Mouse (Mus musculus) T-cell, adult 2 months (primary cell): ENCODE results near the gene Tnni1.

Experiments
- DNase-seq: peaks from one replicate; pipeline ENCODE4 v3.0.0; 2022; ENCODE audit warnings: low spot score

The Tnni1 gene

DNA sequence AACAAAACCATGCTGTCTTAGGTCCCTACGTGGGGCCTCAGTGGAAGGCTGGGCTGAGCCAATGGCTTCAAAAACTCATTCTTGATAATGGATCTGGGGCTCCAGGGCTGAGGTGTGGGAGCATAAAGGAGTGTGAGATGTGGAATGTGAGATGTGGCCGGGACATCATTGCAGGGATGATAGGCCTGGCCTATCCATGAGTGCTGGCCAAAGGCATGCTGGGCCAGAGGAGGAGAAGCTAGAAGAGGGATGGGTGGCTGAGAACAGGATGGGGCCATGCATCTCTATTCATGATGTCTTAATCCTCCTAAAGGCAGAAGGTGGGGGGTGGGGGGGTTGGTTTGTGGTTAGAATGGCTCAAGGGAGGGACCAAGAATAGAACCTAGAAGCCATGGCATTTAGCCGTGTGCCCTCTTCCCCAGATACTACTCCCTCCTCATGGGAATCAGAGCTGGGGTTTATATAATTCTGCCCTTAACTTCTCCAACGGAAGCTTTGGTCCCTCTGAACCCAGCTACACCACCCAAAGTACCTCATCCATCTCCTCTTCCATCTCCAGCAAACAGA lies 11.8 kb upstream of the Tnni1 start:
- DNase-seq = no peak

DNA sequence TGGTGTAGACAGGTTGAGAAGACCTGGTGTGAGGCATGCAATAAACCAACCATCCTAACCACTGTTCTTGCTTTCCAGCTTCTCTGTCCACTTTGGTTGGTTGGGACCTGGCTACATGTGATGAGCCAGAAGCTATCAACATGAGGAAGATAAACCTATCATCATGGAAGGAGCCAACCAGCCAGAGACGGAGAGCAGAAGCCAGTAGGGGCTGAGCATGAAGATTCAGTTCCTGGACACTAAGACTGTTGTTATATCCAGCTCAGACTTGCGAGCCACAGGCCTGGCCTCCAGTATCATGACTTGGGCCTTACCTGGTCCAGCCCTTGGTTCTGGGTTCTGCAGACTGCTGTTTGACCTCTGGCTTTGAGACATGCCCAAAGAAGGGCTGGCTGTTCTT lies 10.8 kb upstream of the Tnni1 start:
- no peak for DNase-seq

DNA sequence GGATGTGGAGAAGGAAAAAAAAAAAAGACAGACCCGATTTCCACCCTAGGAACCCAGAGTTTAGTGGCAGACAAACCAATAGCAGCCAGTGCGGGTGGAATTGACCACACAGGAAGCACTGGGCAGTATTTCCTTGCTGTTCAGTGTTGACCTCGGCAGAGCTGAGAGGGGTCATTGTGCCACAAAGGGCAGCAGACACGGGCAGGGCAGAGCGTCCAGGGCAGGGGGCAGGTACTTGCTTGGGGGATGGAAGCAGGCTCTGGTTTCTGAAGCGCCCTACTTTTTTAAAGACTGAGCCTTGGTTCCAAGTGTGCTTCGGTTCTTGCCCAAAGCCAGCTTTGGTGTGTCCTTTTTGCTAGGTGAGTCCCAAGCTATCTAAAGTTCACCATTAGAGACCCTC lies 9.0 kb upstream of the Tnni1 start:
- DNase-seq = no peak

DNA sequence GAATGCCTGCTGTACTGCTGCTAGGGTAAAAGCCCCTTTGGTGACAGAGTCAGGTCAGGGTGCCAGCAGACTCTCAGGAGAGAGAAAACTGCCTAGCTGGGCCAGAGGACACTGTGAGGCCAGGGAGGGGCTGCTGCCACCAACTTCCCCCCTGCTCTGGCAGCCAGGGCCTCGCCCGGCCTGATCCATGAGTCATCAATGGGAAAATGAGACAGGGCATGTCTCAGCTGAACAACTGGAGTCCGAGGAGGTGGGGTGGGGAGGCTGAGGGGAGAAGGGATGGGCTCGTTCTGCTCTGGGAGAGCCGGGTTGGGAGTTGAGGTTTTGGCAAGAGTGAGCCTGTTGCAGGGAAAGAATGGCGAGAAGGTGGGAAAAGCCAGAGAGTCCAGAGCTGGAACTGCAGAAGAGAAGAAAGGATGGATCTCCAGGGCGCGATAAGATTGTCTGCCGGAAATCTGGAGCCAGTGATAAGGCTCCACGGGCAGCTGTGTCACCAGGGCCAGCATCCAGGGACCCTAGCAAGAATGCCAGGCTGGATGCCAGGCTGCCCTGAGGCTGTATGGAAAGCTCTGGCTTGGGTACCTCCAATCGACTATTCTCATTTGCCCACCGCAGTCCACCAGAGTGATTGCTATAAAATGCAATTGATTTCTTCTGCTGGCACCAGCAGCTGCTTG lies 8.2 kb upstream of the Tnni1 start:
- DNase-seq = no peak

- no peak for DNase-seq
Observed at GRCm38 (mm10) chr1:135771573-135771970, 7.7 kb upstream of the Tnni1 start.

- no peak for DNase-seq
Observed at GRCm38 (mm10) chr1:135776596-135776995, 2.6 kb upstream of the Tnni1 start.

- no peak for DNase-seq
Observed at GRCm38 (mm10) chr1:135777046-135777445, 2.2 kb upstream of the Tnni1 start.

DNA sequence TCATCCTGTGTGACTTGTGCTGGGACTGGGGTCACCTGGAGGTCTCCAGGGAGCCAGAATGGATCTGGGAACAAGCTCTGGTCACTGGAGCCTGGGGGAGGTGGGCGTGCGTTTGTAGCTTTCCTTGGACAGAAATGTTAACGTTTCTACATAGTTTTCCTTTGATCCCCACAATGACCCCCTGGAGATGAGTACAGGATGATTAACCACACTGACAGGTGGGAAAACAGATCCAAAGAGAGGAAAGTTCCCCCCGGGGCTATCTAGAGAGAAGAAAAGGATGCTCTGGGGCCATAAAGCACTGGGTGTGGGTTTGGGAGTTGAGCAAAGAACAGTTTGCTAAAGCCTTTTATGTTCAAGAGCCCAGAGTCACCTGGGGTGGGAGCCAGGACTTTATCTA lies 1.4 kb downstream of the Tnni1 start:
- no peak for DNase-seq

GRCm38 (mm10) chr1:135781220-135781619 lies 2.0 kb downstream of the Tnni1 start:
- DNase-seq = peak; percentile 40

- no peak for DNase-seq
Observed at GRCm38 (mm10) chr1:135782816-135783215, 3.6 kb downstream of the Tnni1 start.

GRCm38 (mm10) chr1:135787799-135788198 lies 8.6 kb downstream of the Tnni1 start:
- peak; percentile 73 for DNase-seq

DNA sequence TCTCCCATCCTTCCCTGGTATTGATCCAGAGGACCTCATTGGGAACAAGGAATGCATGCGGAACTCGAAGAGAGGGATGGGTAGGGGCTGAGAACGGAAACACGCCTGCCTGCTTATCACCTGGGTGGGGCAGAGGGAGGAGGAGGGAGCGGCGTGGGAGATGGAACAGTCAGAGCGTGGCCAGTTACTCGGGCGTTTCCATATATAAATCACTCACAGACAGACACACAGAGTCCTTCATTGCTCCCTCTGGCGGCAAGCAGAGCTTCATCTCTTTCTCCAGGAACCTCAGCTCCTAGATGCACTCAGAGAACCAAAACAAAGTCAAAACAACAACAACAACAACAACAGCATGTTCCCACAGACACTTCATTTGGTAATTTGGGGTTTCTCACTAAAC lies 9.5 kb downstream of the Tnni1 start:
- no peak for DNase-seq

GRCm38 (mm10) chr1:135789815-135790214 lies 10.6 kb downstream of the Tnni1 start:
- peak; percentile 61 for DNase-seq

DNA sequence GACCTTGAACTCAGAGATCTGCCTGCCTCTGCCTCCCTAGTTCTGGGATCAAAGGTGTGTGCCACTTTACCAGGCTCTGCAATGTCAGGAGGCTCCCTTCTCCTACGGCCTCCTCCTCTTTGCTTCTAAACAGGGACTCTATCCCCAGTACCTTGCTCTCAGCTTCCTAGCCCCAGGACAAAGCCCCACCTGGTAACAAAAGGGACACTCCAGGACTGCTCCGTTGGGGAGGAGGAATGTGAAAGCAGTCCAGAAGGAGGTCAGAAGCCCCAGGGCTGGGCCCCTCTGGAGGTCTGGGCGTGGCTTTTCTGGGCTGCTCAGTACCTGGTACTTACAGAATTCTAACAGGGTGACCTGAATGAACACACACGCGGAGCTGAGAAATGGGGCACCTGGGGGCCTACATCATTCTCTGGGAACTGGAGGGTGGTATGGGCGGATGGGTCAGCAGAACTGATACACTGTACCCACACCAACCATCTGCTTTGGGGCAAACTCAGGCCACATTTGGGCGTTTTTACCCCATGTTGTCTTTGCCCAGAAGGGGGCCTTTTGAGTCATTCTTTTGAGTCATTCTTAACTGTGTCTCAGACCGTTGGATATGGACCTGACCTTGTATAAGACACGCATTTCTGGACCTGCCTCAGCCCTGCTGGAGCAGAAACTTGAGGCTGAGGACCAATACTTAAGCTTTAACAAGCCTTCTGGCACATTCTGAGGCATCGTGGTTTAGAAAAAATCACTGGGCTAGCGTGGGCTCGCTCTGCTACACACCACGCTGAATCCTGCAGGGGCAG lies 13.1 kb downstream of the Tnni1 start:
- DNase-seq = no peak

DNA sequence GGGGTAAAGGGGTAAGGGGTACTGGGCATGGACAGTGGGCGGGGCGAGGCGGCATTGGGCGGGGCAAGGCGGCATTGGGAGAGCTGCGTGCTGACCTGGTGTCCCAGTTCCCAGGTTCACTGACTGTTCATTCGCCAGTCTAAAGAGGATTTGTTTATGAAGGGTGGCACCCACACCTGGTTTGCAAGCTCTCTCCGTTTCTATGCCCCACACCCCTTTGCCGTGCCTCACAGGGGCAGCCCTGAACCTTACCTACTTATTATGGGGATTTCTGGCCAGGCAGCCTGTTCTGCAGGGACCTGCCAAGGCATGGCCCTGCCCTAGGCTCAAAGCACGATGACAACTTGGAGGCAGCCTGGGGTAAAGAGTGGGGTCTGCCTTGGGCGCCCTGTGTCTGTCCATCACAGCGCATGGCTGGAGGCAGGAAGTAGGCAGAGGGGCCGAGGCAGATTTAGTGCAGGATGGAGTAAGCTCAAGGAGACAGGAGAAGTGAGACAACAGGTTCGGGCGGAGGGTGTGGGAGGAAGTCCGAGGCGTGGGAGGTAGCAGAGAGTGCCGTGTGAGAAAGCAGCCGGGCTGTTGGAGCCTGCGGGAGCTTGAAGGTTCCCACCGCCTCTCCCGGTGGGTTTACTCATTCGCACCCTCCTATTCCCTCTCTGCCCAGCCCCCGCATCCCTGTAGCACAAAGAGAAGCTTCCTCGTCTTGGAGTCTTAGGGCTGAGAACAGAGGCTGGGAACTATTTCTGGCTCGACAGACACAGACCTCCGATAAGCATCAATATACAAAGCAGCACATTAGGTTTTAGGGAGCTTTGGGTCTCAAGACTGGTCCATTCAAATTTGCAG lies 14.4 kb downstream of the Tnni1 start:
- peak; percentile 32 for DNase-seq

GRCm38 (mm10) chr1:135794216-135795134 lies 15.2 kb downstream of the Tnni1 start:
- DNase-seq = no peak

DNA sequence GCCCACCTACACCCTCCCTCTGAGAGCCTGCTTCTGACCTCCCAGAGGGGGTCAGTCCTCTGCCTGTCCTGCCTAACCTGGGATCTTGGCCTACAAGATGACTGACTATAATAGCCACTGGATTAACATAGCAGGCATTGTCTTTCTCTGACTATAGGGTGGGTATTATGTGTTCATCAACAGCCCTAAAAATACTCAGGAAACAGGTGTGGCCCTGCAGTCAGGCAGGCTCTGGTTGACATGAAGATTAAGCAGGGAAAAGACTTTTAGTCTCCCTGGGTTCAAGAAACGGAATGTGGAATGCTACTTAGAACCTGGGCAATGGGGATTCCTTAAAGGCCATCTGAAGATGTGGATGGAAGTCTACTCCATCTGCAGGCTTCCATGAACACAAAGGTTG lies 19.3 kb downstream of the Tnni1 start:
- DNase-seq = no peak

GRCm38 (mm10) chr1:135799109-135799627 lies 19.9 kb downstream of the Tnni1 start:
- no peak for DNase-seq

GRCm38 (mm10) chr1:135800192-135800950 lies 21.1 kb downstream of the Tnni1 start:
- no peak for DNase-seq

- DNase-seq = peak; percentile 79
Observed at GRCm38 (mm10) chr1:135807546-135807945, 28.3 kb downstream of the Tnni1 start.
